Mouse (Mus musculus) NIH3T3 (cell line): ENCODE measurements around the gene Rasgef1b.
A peak's percentile ranks its signal among the peaks of the same experiment; 100 is the strongest.

Experiments
- DNase-seq: peaks from one replicate; pipeline ENCODE4 v3.0.0-alpha.2; 2012; ENCODE audit warnings: low read depth

Rasgef1b gene

DNA sequence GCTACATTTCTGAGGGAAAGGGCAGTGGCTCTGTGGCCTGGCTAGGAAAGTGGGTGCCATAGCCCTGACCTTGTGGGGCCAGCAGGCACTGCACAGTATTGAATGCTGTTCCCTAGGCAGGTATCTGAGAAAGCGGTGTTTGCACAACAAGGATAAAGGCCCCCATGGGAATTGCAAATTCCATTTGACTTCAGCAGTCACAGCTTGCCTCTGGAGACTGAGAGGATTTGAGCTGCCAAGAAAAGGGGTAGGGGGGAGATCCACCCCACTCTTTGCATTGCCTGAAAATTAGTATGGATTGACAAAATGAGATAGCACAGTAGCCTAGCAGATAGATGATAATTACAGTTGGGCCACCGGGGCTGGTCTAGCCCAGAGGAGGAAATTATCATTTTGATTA lies 326.1 kb downstream of the Rasgef1b start:
- DNase-seq = no peak

DNA sequence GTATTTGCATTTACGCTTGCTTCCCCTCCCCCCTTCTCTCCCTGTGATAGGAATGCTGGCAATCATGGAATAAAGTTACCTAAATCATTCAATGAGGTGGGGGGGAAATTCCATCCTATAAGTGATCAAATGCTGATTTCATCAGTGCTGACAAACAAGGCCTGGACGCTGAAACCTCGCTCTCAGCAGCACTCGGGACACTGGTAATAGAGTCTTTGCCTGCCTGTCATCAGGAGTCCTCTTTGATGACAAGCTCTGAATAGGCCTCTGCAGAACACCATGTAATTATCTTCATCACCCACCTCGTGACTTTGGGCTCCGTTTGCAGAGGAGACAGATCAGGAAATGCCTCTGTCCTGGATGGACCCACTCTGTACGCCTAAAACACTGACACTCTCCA lies 326.6 kb downstream of the Rasgef1b start:
- DNase-seq = no peak

DNA sequence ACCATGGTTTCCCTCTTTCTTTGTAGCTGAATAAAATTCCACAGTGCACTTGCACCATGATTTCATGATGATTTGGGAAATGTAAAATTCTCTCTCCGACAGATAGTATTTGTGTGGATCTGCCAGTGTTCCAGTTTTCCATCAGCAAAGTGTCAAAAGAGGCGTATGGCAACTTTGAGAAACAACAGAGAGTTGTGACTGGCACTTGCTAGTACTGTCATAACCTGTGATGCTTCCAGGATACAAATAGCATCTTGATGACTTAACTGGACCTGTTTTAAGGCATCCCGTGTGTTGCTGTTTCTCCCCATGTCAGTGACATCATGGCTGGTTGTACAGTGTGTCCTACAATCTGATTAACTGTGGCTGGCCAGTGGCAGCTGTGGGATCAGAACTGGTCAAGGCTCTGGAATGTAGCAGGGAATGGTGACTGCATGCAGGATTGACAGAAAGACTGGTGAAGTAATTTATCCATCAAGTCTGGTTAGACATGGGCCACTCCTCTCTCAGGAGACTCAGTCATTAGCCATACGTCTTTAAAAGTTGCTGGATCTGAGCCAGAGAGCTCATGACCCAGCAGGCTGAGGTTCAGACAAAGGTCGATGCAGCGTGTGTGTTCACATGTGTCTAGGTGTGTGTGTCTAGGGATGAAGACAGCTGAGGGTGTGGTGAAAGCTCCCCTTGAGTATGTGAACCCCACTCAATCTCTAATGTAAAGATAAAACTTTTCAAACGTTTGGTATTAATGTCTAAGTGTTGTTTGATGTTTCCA lies 328.8 kb downstream of the Rasgef1b start:
- peak; percentile 3 for DNase-seq

DNA sequence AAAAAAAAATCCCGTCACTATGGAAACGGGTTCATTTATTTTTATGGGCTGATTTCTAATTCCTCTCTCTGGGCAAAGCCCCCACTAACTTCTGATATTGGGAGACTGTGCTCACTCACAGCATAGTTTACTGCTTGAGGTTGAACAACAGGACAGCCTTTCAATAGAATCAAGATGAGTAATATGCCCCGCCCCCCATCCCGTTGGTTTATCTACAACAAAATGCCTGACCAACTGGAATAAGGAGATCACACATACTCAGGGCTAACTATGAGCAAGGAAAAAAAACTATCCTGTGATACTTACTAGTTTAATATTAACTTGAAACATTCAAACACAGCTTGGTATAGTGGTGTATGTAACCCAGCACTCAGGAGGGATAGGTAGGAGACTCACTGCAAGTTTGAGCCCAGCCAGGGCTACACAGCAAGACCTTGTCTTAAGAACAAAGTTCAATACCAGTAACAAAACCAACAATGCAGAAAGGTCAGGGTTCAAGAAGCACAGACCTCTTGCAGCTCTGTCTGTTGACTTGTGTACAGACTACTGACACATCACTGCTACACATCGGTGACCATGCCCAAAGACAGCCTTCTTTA lies 330.3 kb downstream of the Rasgef1b start:
- no peak for DNase-seq

- no peak for DNase-seq
These were observed 334.3 kb downstream of the Rasgef1b start for GRCm38 (mm10) chr5:99394578-99394977.

- DNase-seq = no peak
These were observed 337.3 kb downstream of the Rasgef1b start for GRCm38 (mm10) chr5:99391525-99391924.

GRCm38 (mm10) chr5:99390776-99391175 lies 338.1 kb downstream of the Rasgef1b start:
- no peak for DNase-seq

DNA sequence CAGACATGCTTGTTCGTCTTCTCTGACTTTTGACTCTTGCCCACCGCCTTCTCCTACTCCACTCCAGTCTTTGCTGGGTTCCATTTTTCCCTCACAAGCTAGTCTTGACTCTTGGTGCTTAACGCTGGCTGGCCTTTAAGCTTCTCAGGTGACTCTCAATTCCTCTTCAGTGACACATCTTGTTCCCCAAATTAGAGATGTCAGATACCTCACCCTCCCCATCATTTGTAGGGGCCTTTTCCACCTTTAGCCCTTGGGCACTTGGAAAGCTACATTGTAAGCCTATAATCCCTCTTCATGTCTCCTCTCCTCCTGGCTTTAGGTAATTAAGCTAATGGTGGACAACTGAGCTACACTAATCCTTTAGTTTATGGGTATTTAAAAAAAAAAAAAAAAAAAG lies 338.6 kb downstream of the Rasgef1b start:
- DNase-seq = no peak

DNA sequence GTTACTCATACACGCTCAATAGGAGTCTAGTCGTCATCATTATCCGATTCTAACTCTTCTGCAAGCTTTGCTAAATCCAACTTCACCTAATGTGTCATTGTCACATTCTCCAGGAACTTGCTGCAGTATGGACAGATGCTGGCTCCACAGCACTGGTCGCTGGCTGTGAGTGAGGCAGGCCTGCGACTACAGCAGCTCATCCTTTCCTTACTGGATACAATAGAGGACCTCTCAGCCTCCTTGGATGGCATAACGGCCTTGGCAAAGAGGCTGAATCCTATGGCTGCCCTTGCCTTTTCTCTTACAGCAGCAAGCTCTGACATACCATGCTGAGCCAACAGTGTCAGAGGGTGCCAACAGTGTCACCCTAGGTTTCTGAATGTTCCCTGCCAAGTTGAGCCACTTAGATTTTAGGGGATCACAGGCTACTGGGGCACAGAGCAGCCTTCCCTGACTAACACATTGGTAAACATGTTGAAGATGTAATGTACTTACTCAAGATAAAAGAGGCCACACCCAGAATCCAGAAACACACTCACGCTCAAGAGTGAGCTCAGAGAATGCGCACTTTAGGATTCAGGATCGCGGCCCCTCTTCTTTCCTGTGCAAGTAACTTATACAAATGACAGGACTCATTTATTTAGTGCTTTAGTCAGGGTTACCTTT lies 340.1 kb downstream of the Rasgef1b start:
- DNase-seq = no peak

DNA sequence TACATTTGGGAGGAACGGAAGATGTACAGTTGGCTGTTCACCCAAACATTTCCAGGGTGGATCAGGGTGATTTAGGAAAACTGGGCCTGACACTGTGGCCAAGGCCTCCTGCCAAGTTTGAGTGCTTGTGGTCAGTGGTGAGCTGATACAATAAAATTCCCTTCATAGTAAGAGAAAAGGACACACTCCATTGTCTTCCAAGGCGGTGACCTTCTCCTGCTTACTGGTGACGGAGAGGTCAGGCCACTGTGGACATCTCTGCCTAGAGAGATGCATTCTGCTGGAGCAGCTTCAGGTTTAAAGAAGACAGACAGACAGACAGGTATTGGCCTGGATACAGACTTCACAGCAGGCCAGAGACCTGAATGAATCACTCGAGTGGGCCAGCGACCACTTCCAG lies 340.7 kb downstream of the Rasgef1b start:
- peak; percentile 31 for DNase-seq

DNA sequence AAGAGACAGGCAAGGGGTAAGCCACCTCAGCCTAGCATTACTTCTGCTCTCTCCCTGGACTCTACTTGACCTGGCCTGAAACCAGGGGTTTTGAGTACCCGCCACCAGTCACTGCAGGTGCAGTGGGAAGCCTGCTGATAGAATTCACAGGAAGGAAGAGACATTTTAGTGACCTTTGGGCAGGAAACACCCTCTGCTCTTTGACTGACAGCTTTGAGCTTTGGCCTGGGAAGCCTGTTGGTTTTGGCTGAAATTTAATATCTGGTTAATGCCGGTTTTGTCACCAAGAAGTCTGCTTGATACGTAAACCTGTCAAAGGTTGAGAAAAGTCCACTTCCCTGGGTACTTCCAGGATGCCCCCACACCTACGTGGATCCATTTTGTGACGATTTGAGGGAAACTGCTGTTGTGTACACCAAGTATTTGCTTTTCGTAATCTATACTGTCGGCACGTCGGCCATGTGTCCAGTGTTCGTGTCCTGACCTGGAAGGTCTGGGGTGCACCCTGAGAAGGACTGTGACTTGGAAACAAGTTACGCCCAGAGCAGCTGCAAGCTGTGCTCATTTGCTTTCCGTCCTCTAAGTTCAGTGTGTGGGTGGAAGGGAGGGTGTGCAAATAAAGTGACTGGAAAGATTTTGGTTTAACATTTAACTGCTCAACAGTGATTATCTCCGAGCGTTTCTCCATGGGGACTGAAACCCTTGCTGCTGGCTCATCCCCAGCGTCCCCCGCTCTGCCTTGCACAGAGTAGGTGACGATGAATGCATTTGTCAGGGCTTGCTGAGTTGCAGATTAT lies 341.5 kb downstream of the Rasgef1b start:
- DNase-seq = no peak

GRCm38 (mm10) chr5:99386246-99386845 lies 342.5 kb downstream of the Rasgef1b start:
- no peak for DNase-seq

- DNase-seq = no peak
These were observed 343.1 kb downstream of the Rasgef1b start for GRCm38 (mm10) chr5:99385737-99386136.

DNA sequence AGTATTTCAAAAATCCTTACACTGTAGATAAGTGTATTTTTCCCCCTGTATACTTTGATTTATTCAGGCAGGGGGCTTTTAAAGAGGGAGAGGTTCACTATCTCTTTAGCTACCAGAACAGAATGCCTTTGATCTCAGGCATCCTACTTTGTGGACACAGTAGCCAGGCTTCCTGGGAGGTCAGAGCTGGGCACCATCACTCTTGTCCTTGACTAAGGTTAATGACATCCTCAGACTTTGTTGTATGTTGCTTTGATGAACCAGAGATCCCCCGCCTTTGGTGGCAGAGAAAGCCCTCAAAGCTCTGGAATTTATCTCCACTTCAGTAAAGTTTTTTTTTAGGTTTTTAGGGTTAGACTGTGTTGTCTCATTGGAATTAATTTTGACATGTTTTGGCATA lies 343.8 kb downstream of the Rasgef1b start:
- no peak for DNase-seq

DNA sequence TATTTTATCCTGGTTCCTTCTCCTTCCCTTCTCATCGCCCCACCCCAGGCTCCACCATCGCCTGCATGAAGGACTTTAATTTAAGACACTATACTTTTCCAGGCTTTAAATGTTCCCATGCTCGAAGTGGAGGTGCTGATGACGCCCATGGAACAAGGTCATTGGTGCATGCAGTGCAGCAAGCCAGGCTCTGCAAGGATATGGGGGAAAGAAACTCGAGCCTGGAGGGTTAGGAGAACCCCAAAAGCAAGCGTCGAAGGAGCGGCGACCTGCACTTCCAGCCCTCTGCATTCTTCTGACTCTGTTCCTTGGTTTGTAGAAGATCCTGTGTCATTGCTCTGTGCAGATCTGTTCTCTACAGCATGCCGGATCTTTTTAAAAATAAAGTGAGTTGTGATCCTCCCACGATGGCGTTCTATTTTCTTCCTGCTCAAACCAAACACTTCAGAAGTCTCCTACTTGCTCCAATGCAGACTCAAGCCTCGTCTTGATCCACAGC lies 345.0 kb downstream of the Rasgef1b start:
- no peak for DNase-seq

GRCm38 (mm10) chr5:99382786-99383185 lies 346.1 kb downstream of the Rasgef1b start:
- DNase-seq = no peak

- DNase-seq = no peak
These were observed 347.2 kb downstream of the Rasgef1b start for GRCm38 (mm10) chr5:99381639-99382038.

DNA sequence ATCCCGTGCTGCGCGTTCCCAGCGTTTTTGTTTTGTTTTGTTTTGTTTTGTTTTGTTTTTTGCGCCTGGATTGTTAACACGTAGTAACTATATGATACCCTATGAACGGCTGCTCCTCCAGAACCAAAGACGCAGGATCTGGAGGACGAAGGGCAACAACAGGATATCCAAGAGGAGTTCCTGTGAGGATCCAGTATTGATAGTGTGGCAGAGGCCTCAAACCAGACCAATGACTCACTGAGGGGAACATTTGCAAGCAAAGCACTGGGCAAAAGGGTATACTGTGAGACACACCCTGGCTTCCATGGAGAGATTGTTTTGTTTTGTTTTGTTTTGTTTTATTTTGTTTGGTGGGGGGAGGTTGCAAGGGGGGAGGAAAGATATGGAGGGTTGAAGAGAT lies 348.0 kb downstream of the Rasgef1b start:
- DNase-seq = no peak

DNA sequence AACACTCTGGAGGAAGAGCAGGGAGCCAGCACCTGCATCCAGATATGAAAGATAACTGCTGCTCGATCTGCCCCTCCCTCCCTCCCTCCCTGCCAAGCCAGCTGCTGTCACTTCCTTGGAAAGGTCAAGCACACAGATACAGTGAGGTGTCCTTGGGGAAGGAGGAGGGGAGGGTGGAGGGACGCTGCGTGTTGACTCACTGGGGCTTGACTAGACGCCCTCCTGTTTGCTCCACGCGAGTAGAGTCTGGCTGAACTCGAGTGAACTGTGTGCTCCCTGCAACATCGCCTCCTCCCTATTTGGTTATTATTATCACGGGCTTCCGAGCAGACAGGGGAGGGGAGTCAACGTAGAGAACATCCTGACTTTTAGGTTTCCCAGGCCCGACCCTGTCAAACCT lies 348.7 kb downstream of the Rasgef1b start:
- no peak for DNase-seq

DNA sequence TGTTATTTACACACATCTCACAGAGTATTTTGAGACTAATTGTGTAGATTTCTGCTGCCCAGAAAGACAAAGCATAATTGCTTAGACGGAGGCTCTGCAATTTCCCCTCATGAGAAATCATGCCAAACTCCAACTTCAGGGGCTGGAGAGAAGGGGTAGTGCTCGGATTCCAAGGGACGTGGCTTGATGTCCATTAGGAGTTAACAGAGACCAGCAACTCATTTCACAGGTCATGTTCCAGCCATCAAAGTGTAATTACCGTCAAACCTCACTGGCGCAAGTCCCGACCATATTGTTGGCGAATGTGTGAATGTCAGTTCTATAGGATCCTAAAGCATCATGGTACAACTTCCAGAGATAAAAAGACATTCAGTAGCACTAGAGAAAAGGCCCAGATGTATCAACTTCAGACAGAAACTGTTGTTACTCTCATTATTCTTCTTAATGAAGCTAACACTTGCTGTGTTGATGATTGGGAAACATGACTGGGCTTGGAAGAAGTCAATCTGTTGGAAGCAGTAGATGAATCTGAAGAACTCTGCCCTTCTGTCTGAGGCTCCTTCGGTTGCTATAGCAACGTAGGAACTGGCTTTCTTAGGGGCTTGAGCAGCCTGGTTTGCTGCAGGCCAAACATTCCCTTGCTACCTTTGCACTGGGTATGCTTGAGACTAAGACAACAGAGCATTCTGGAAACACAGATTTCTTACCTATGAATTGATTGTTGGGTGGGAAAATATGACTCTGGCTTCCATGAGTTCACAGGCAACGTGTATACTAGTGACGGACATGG lies 350.2 kb downstream of the Rasgef1b start:
- no peak for DNase-seq

- DNase-seq = no peak
These were observed 353.1 kb downstream of the Rasgef1b start for GRCm38 (mm10) chr5:99375725-99376124.
